Mouse (Mus musculus) forebrain, embryonic 14.5 days (tissue): ENCODE data around the gene Dpp4. TPM values are rescaled to one million over a fixed set of nuclear protein-coding genes. Genes with fewer than 3 reads are reported as not detected.

Experiments used
- ATAC-seq: fragments of 200-750 bp; cut with Nextera tagmentation; 2 replicates; pipeline ENCODE4 v1.8.0; 2017; ENCODE audit warnings: mild to moderate bottlenecking, moderate library complexity
- DNase-seq: peaks from one replicate; pipeline ENCODE4 v3.0.0-alpha.2; 2015; ENCODE audit warnings: low spot score
- H3K27ac ChIP-seq: fragments of 300-500 bp; sonication (generic); 2 replicates; pipeline ENCODE4 v1.5.1; 2014; ENCODE audit warnings: low read depth, mild to moderate bottlenecking, control low read depth, low read length, moderate library complexity
- H3K27me3 ChIP-seq: fragments of 300-500 bp; sonication (generic); replicated peaks from 2 replicates; pipeline ENCODE4 v1.6.1; 2014; ENCODE audit warnings: low read length, control low read depth, mixed read lengths; ENCODE audit not compliant: control insufficient read depth, insufficient read depth
- H3K36me3 ChIP-seq: fragments of 300-500 bp; sonication (generic); 2 replicates; pipeline ENCODE4 v1.6.1; 2014; ENCODE audit warnings: low read length, control low read depth; ENCODE audit not compliant: control insufficient read depth, insufficient read depth
- H3K4me1 ChIP-seq: fragments of 300-500 bp; sonication (generic); 2 replicates; pipeline ENCODE4 v1.6.1; 2014; ENCODE audit warnings: antibody characterized with exemption, low read length, control low read depth; ENCODE audit not compliant: control insufficient read depth, insufficient read depth
- H3K4me2 ChIP-seq: fragments of 300-500 bp; sonication (generic); 2 replicates; pipeline ENCODE4 v1.6.1; 2014; ENCODE audit warnings: mild to moderate bottlenecking, control low read depth, low read length
- H3K4me3 ChIP-seq: fragments of 300-500 bp; sonication (generic); 2 replicates; pipeline ENCODE4 v1.5.1; 2014; ENCODE audit warnings: low read depth, low read length, control low read depth
- H3K9ac ChIP-seq: fragments of 300-500 bp; sonication (generic); 2 replicates; pipeline ENCODE4 v1.6.1; 2014; ENCODE audit warnings: mild to moderate bottlenecking, low read length, control low read depth, moderate library complexity
- H3K9me3 ChIP-seq: fragments of 300-500 bp; sonication (generic); replicated peaks from 2 replicates; pipeline ENCODE4 v1.6.1; 2016; ENCODE audit warnings: low read length, control low read depth, mixed read lengths; ENCODE audit not compliant: control insufficient read depth
- WGBS: fragments of 180-500 bp; shearing (Covaris S2); extraction: QIAGEN DNeasy Blood & Tissue Kit; methylation state at CpG from one replicate; pipeline ENCODE4 v1.1.7; 2014; 5-methylcytosine and 5-hydroxymethylcytosine counted together
- polyA plus RNA-seq: library from polyadenylated mRNA; unstranded; fragments of >200 nt; fragmentation: Nextera tagmentation; extraction: Ambion mirVana; gene quantifications from 2 replicates; pipeline ENCODE4 v1.2.1, GENCODE M21; 2014

The Dpp4 gene
- 1.6 and 1.7 TPM in 2 replicates for polyA plus RNA-seq

DNA sequence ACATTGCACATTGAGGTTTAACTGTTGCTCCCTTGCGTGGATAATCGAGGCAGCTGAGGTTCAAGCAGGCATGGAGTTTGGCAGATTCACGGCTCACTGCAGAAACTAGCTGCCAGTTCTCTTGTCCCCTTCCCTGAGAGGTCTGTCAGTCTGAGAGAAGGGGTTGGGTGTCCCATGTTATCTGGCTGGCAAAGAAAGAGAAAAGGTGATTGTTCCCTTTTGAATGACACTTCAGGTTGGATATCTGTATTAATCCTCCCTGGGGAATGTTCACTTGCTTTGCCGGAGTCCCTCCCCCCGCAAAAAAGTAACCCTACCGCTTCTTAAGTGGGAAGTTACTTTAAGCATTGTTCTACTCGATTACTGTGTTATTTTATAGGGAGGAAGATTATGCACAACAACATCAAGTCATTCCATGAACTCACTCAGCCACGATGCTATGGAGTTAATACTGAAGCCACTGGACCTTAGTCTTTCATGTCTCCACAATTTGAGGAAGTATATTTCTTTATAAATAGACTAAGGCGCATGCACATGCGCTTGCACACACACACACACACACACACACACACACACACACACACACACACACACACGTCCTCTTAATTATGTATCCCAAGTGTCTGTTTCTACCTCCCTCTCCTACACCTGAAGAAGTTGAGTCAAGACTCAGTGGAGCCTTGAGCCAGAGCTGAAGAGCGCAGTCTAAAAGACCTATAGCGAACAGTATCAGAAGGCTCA is at the start of gene Dpp4:
Gene Dpp4, minus strand, starts transcription at position 151 of the 741 bp plus-strand sequence.
- Histone ChIP-seq H3K36me3 (no peaks in the 10 kb centered on the region), H3K4me3 (peak within 1 kb of the TSS; percentile 31), H3K27ac (no peak within 1 kb of the TSS), H3K4me1 (peaks cover 9% of the 10 kb centered on the region; the same call in 1 of the 2 replicates), H3K9ac (peak within 1 kb of the TSS; percentile 46), H3K4me2 (peak within 1 kb of the TSS; percentile 69), H3K9me3 (no peaks in the 10 kb centered on the region), H3K27me3 (no peaks in the 10 kb centered on the region)
- ATAC-seq (no peak), DNase-seq (no peak)
- WGBS, result 52% methylated on average over 13 of the region's 13 CpGs

DNA sequence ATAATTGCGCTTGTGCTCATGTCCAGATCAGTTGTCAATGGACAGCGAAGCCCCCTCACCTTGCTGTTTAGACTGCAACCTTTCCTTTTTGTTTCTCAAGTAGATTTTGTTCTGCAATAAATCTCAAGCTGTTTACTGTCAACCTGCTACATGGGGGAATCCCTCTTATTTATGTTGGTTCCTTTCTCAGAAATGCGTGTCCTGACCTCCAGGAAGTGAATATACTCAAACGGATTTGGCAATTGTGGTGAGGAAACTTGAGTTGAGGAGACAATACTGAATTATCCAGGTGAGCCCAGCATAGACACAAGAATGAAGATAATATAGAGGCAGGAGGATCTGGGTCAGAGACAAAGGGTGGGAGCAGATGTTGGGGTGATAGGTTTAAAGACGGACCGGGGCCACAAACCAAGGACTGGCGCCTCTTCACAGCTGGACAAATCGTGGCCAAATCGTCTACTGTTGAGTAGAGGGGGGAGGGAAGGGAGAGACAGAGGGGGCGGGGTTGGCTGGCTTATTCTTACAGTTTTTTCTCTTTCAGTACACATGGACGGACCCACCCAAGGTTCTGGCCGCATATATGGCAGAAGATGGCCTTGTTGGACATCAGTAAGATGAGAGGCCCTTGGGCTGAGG is 48.9 kb upstream of the Dpp4 start:
- no peak for DNase-seq
- Histone ChIP-seq H3K4me2 (no peak overlapping the region), H3K9ac (no peak overlapping the region), H3K36me3 (no peaks in the 10 kb centered on the region), H3K27ac (no peak overlapping the region), H3K9me3 (no peaks in the 10 kb centered on the region), H3K4me1 (no peaks in the 10 kb centered on the region; the same call in 1 of the 2 replicates), H3K27me3 (no peaks in the 10 kb centered on the region), H3K4me3 (no peak overlapping the region)
- ATAC-seq, result no peak
- 88% methylated on average over 12 of the region's 12 CpGs for whole genome bisulfite sequencing

- Histone ChIP-seq H3K4me1 (no peaks in the 10 kb centered on the region; the same call in 1 of the 2 replicates), H3K4me3 (no peak overlapping the region), H3K9ac (no peak overlapping the region), H3K27me3 (no peaks in the 10 kb centered on the region), H3K9me3 (no peaks in the 10 kb centered on the region), H3K36me3 (no peaks in the 10 kb centered on the region), H3K4me2 (no peak overlapping the region), H3K27ac (no peak overlapping the region)
- 49% methylated on average over 7 of the region's 7 CpGs for WGBS
- peak; percentile 70 for ATAC-seq
- DNase-seq, result peak; percentile 55
These were observed 48.2 kb upstream of the Dpp4 start for GRCm38 (mm10) chr2:62460231-62460710.

GRCm38 (mm10) chr2:62459241-62460174 is 47.5 kb upstream of the Dpp4 start:
- Histone ChIP-seq H3K9ac (no peak overlapping the region), H3K36me3 (no peaks in the 10 kb centered on the region), H3K9me3 (no peaks in the 10 kb centered on the region), H3K27me3 (no peaks in the 10 kb centered on the region), H3K4me1 (no peaks in the 10 kb centered on the region; the same call in 1 of the 2 replicates), H3K27ac (no peak overlapping the region), H3K4me3 (no peak overlapping the region), H3K4me2 (no peak overlapping the region)
- DNase-seq, result no peak
- ATAC-seq, result no peak
- WGBS, result 61% methylated on average over 18 of the region's 18 CpGs

- Histone ChIP-seq H3K9me3 (no peaks in the 10 kb centered on the region), H3K27me3 (no peaks in the 10 kb centered on the region), H3K36me3 (no peaks in the 10 kb centered on the region), H3K4me1 (no peaks in the 10 kb centered on the region; the same call in 1 of the 2 replicates), H3K27ac (no peak overlapping the region), H3K4me2 (no peak overlapping the region), H3K9ac (no peak overlapping the region), H3K4me3 (no peak overlapping the region)
- 38% methylated on average over 9 of the region's 9 CpGs for WGBS
- no peak for ATAC-seq
- DNase-seq, result peak; percentile 77
These were observed 46.0 kb upstream of the Dpp4 start for GRCm38 (mm10) chr2:62458070-62458469.

GRCm38 (mm10) chr2:62454991-62455390 is 43.0 kb upstream of the Dpp4 start:
- H3K4me3 ChIP-seq, result no peak overlapping the region
- H3K36me3 ChIP-seq, result no peaks in the 10 kb centered on the region
- no peaks in the 10 kb centered on the region for H3K27me3 ChIP-seq
- WGBS, result 86% methylated on average over 11 of the region's 11 CpGs
- no peak overlapping the region for H3K9ac ChIP-seq
- H3K9me3 ChIP-seq, result no peaks in the 10 kb centered on the region
- no peak overlapping the region for H3K4me2 ChIP-seq
- ATAC-seq (no peak), DNase-seq (no peak)
- no peak overlapping the region for H3K27ac ChIP-seq
- H3K4me1 ChIP-seq, result no peaks in the 10 kb centered on the region

- no peaks in the 10 kb centered on the region for H3K9me3 ChIP-seq
- DNase-seq (no peak), ATAC-seq (no peak)
- H3K9ac ChIP-seq, result no peak overlapping the region
- H3K4me3 ChIP-seq, result no peak overlapping the region
- WGBS, result 79% methylated on average over 6 of the region's 6 CpGs
- H3K36me3 ChIP-seq, result no peaks in the 10 kb centered on the region
- H3K4me2 ChIP-seq, result no peak overlapping the region
- no peaks in the 10 kb centered on the region for H3K27me3 ChIP-seq
- H3K27ac ChIP-seq, result no peak overlapping the region
- H3K4me1 ChIP-seq, result no peaks in the 10 kb centered on the region
These were observed 42.0 kb upstream of the Dpp4 start for GRCm38 (mm10) chr2:62454033-62454432.

- H3K27me3 ChIP-seq, result no peaks in the 10 kb centered on the region
- ATAC-seq (no peak), DNase-seq (no peak)
- H3K4me3 ChIP-seq, result no peak overlapping the region
- no peak overlapping the region for H3K9ac ChIP-seq
- H3K4me2 ChIP-seq, result no peak overlapping the region
- no peaks in the 10 kb centered on the region for H3K4me1 ChIP-seq
- 93% methylated on average over 6 of the region's 6 CpGs for WGBS
- no peaks in the 10 kb centered on the region for H3K9me3 ChIP-seq
- H3K27ac ChIP-seq, result no peak overlapping the region
- no peaks in the 10 kb centered on the region for H3K36me3 ChIP-seq
These were observed 38.3 kb upstream of the Dpp4 start for GRCm38 (mm10) chr2:62450364-62450763.
